Mouse (Mus musculus): Measurements from ENCODE around the gene Trip10. TPM values are rescaled to one million over a fixed set of nuclear protein-coding genes. Genes with fewer than 3 reads are reported as not detected.

Trip10 gene
- total RNA-seq (2014; rRNA removed) = 4.6 and 5.1 TPM in 2 replicates
- 4.8 and 7.2 TPM in 2 replicates for polyA plus RNA-seq (2012; rRNA removed)

- DNase-seq (ENCODE audit: extremely low read depth, low read depth, low spot score) = peak; percentile 59
- TF ChIP-seq CTCF (IDR thresholded peaks at IDR 0.05; ENCODE audit: low read depth, low read length) (peak; percentile 14; the same call in 1 of the 2 replicates), POLR2A (IDR thresholded peaks at IDR 0.05; ENCODE audit: extremely low read depth, insufficient read depth, low read length) (0 out of 2 replicates have a peak, but pooled peaks have one; percentile 50)
- WGBS = under 1% methylated on average over 50 of the region's 52 CpGs
- peaks cover 9% of the 10 kb centered on the region for H3K4me1 ChIP-seq (ENCODE audit: control insufficient read depth, insufficient read depth, low read length)
- peak within 1 kb of the TSS; percentile 78 for H3K4me3 ChIP-seq (ENCODE audit: insufficient read depth, low read depth, low read length)
- peak within 1 kb of the TSS; percentile 79 for H3K9ac ChIP-seq (ENCODE audit: low read depth, low read length)
- no peaks in the 10 kb centered on the region for H3K27me3 ChIP-seq (ENCODE audit: control insufficient read depth, insufficient read depth, low read length)
- H3K79me2 ChIP-seq (ENCODE audit: control insufficient read depth, insufficient read depth, low read length) = no peaks in the 10 kb centered on the region
- H3K36me3 ChIP-seq (ENCODE audit: control insufficient read depth, insufficient read depth, low read length) = peaks cover 3% of the 10 kb centered on the region; the same call in 1 of the 2 replicates
- H3K27ac ChIP-seq (replicated peaks; ENCODE audit: insufficient read depth, low read depth, low read length) = peak within 1 kb of the TSS; percentile 84
Observed at GRCm38 (mm10) chr17:57249186-57250181, at the start of gene Trip10. Trip10 (plus strand) TSS chr17:57249455.

- WGBS = 39% methylated on average over 10 of the region's 10 CpGs
- Histone ChIP-seq H3K4me3 (ENCODE audit: insufficient read depth, low read depth, low read length) (no peak overlapping the region), H3K9ac (ENCODE audit: low read depth, low read length) (0 out of 2 replicates have a peak overlapping the region, but pooled peaks have one; percentile 8), H3K27ac (replicated peaks; ENCODE audit: insufficient read depth, low read depth, low read length) (peak overlapping the region; percentile 73), H3K36me3 (ENCODE audit: control insufficient read depth, insufficient read depth, low read length) (peaks cover 63% of the 10 kb centered on the region), H3K4me1 (ENCODE audit: control insufficient read depth, insufficient read depth, low read length) (peaks cover 37% of the 10 kb centered on the region), H3K79me2 (ENCODE audit: control insufficient read depth, insufficient read depth, low read length) (no peaks in the 10 kb centered on the region), H3K27me3 (ENCODE audit: control insufficient read depth, insufficient read depth, low read length) (no peaks in the 10 kb centered on the region)
- DNase-seq (ENCODE audit: extremely low read depth, low read depth, low spot score) = peak; percentile 72
- no peak for TF ChIP-seq CTCF (IDR thresholded peaks at IDR 0.05; ENCODE audit: low read depth, low read length)
- no peak for TF ChIP-seq POLR2A (IDR thresholded peaks at IDR 0.05; ENCODE audit: extremely low read depth, insufficient read depth, low read length)
Observed at GRCm38 (mm10) chr17:57201841-57202724, 47.2 kb upstream of the Trip10 start.

GRCm38 (mm10) chr17:57207938-57208337 is 41.3 kb upstream of the Trip10 start:
- 34% methylated on average over 3 of the region's 3 CpGs for WGBS
- Histone ChIP-seq H3K79me2 (ENCODE audit: control insufficient read depth, insufficient read depth, low read length) (no peaks in the 10 kb centered on the region), H3K36me3 (ENCODE audit: control insufficient read depth, insufficient read depth, low read length) (peaks cover 91% of the 10 kb centered on the region), H3K9ac (ENCODE audit: low read depth, low read length) (no peak overlapping the region), H3K4me1 (ENCODE audit: control insufficient read depth, insufficient read depth, low read length) (peaks cover 47% of the 10 kb centered on the region), H3K27me3 (ENCODE audit: control insufficient read depth, insufficient read depth, low read length) (no peaks in the 10 kb centered on the region), H3K4me3 (ENCODE audit: insufficient read depth, low read depth, low read length) (no peak overlapping the region), H3K27ac (replicated peaks; ENCODE audit: insufficient read depth, low read depth, low read length) (peak overlapping the region; percentile 1; the same call in 1 of the 2 replicates)
- no peak for TF ChIP-seq CTCF (IDR thresholded peaks at IDR 0.05; ENCODE audit: low read depth, low read length)
- DNase-seq (ENCODE audit: extremely low read depth, low read depth, low spot score) = peak; percentile 79

- Histone ChIP-seq H3K4me3 (ENCODE audit: insufficient read depth, low read depth, low read length) (no peak overlapping the region), H3K4me1 (ENCODE audit: control insufficient read depth, insufficient read depth, low read length) (peaks cover 40% of the 10 kb centered on the region), H3K9ac (ENCODE audit: low read depth, low read length) (no peak overlapping the region), H3K36me3 (ENCODE audit: control insufficient read depth, insufficient read depth, low read length) (peaks cover 93% of the 10 kb centered on the region), H3K79me2 (ENCODE audit: control insufficient read depth, insufficient read depth, low read length) (no peaks in the 10 kb centered on the region), H3K27me3 (ENCODE audit: control insufficient read depth, insufficient read depth, low read length) (no peaks in the 10 kb centered on the region), H3K27ac (replicated peaks; ENCODE audit: insufficient read depth, low read depth, low read length) (no peak overlapping the region)
- peak; percentile 28 for DNase-seq (ENCODE audit: extremely low read depth, low read depth, low spot score)
- TF ChIP-seq POLR2A (IDR thresholded peaks at IDR 0.05; ENCODE audit: extremely low read depth, insufficient read depth, low read length) = no peak
- TF ChIP-seq CTCF (IDR thresholded peaks at IDR 0.05; ENCODE audit: low read depth, low read length) = 0 out of 2 replicates have a peak, but pooled peaks have one; percentile 7
- WGBS = 54% methylated on average over 4 of the region's 4 CpGs
Observed at GRCm38 (mm10) chr17:57209330-57209729, 39.9 kb upstream of the Trip10 start.

GRCm38 (mm10) chr17:57211501-57211900 is 37.8 kb upstream of the Trip10 start:
- WGBS = 33% methylated on average over 9 of the region's 9 CpGs
- peaks cover 94% of the 10 kb centered on the region for H3K36me3 ChIP-seq (ENCODE audit: control insufficient read depth, insufficient read depth, low read length)
- DNase-seq (ENCODE audit: extremely low read depth, low read depth, low spot score) = peak; percentile 47
- no peak overlapping the region for H3K9ac ChIP-seq (ENCODE audit: low read depth, low read length)
- no peaks in the 10 kb centered on the region for H3K27me3 ChIP-seq (ENCODE audit: control insufficient read depth, insufficient read depth, low read length)
- peaks cover 20% of the 10 kb centered on the region for H3K4me1 ChIP-seq (ENCODE audit: control insufficient read depth, insufficient read depth, low read length)
- H3K4me3 ChIP-seq (ENCODE audit: insufficient read depth, low read depth, low read length) = no peak overlapping the region
- TF ChIP-seq POLR2A (IDR thresholded peaks at IDR 0.05; ENCODE audit: extremely low read depth, insufficient read depth, low read length) (no peak), CTCF (IDR thresholded peaks at IDR 0.05; ENCODE audit: low read depth, low read length) (0 out of 2 replicates have a peak, but pooled peaks have one; percentile 10)
- H3K27ac ChIP-seq (replicated peaks; ENCODE audit: insufficient read depth, low read depth, low read length) = no peak overlapping the region
- H3K79me2 ChIP-seq (ENCODE audit: control insufficient read depth, insufficient read depth, low read length) = no peaks in the 10 kb centered on the region

Measured in liver, adult 2 months (tissue).